Mouse (Mus musculus): ENCODE measurements around the gene Rpl27.

DNA sequence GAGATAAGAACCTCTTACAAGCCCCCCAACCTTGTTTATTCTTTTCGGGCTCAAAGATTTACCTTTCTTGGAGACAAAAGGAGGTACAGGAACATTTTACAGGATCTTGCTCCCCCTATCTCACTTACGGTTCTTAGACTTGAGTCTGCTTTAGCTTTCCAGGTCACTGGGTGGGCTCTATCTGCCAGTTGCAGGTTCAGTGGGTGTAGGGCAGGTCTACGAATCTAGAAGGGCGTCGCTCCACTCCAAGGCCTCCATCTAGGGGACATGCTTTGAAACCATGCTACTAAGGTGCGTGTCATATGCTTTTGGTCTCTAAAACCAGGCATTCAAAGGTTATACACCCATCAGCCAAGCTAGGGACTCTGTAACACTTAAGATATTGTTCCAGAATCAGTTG lies 42.1 kb downstream of the Rpl27 start:
- TF ChIP-seq CTCF (IDR thresholded peaks at IDR 0.05; ENCODE audit: extremely low read depth, insufficient read length, insufficient replicate concordance, low read depth, low read length), result no peak
- no peak for TF ChIP-seq POLR2A (IDR thresholded peaks at IDR 0.05; ENCODE audit: low read depth, low read length)
